Mouse (Mus musculus): ENCODE results near the gene Gcnt1. TPM values are rescaled to one million over a fixed set of nuclear protein-coding genes. Genes with fewer than 3 reads are reported as not detected.

Gcnt1 gene
- polyA plus RNA-seq, 1 experiment from 2014 or later = 21.0 TPM

GRCm38 (mm10) chr19:17327881-17328404, 44.7 kb downstream of the Gcnt1 start:
- Histone ChIP-seq H3K27ac (ENCODE audit: low read depth, low read length) (no peak overlapping the region), H3K4me3 (ENCODE audit: low read length) (no peak overlapping the region), H3K4me1 (ENCODE audit: control insufficient read depth, insufficient read depth, low read length) (no peaks in the 10 kb centered on the region), H3K36me3 (ENCODE audit: control insufficient read depth, insufficient read depth, low read length) (no peaks in the 10 kb centered on the region; the same call in 1 of the 2 replicates), H3K4me2 (replicated peaks; ENCODE audit: low read depth, low read length) (no peak overlapping the region), H3K9me3 (ENCODE audit: control insufficient read depth, low read length) (no peaks in the 10 kb centered on the region), H3K27me3 (ENCODE audit: control insufficient read depth, insufficient read depth, low read length) (no peaks in the 10 kb centered on the region), H3K9ac (ENCODE audit: low read depth, low read length) (no peak overlapping the region)
- 90% methylated on average over 6 of the region's 6 CpGs for WGBS
- no peak for ATAC-seq (ENCODE audit: low FRiP score, low TSS enrichment)

- no peaks in the 10 kb centered on the region for H3K4me1 ChIP-seq (ENCODE audit: control insufficient read depth, insufficient read depth, low read length)
- no peak overlapping the region for H3K4me3 ChIP-seq (ENCODE audit: low read length)
- H3K36me3 ChIP-seq (ENCODE audit: control insufficient read depth, insufficient read depth, low read length) = no peaks in the 10 kb centered on the region
- WGBS = 81% methylated on average over 5 of the region's 5 CpGs
- no peaks in the 10 kb centered on the region for H3K9me3 ChIP-seq (ENCODE audit: control insufficient read depth, low read length)
- no peak overlapping the region for H3K27ac ChIP-seq (ENCODE audit: low read depth, low read length)
- H3K27me3 ChIP-seq (ENCODE audit: control insufficient read depth, insufficient read depth, low read length) = no peaks in the 10 kb centered on the region
- H3K9ac ChIP-seq (ENCODE audit: low read depth, low read length) = no peak overlapping the region
- no peak overlapping the region for H3K4me2 ChIP-seq (replicated peaks; ENCODE audit: low read depth, low read length)
- ATAC-seq (ENCODE audit: low FRiP score, low TSS enrichment) = no peak
Measured at GRCm38 (mm10) chr19:17323689-17324241, 48.9 kb downstream of the Gcnt1 start.

- Histone ChIP-seq H3K4me1 (ENCODE audit: control insufficient read depth, insufficient read depth, low read length) (no peaks in the 10 kb centered on the region), H3K4me2 (replicated peaks; ENCODE audit: low read depth, low read length) (no peak overlapping the region), H3K9ac (ENCODE audit: low read depth, low read length) (no peak overlapping the region), H3K27ac (ENCODE audit: low read depth, low read length) (no peak overlapping the region), H3K4me3 (ENCODE audit: low read length) (no peak overlapping the region), H3K36me3 (ENCODE audit: control insufficient read depth, insufficient read depth, low read length) (no peaks in the 10 kb centered on the region), H3K9me3 (ENCODE audit: control insufficient read depth, low read length) (no peaks in the 10 kb centered on the region), H3K27me3 (ENCODE audit: control insufficient read depth, insufficient read depth, low read length) (no peaks in the 10 kb centered on the region)
- ATAC-seq (ENCODE audit: low FRiP score, low TSS enrichment) = no peak
- 92% methylated on average over 11 of the region's 11 CpGs for WGBS
Measured at GRCm38 (mm10) chr19:17323006-17323688, 49.5 kb downstream of the Gcnt1 start.

- Histone ChIP-seq H3K4me3 (ENCODE audit: low read length) (no peak overlapping the region), H3K4me2 (replicated peaks; ENCODE audit: low read depth, low read length) (no peak overlapping the region), H3K27me3 (ENCODE audit: control insufficient read depth, insufficient read depth, low read length) (no peaks in the 10 kb centered on the region), H3K4me1 (ENCODE audit: control insufficient read depth, insufficient read depth, low read length) (no peaks in the 10 kb centered on the region), H3K9me3 (ENCODE audit: control insufficient read depth, low read length) (no peaks in the 10 kb centered on the region), H3K9ac (ENCODE audit: low read depth, low read length) (no peak overlapping the region), H3K36me3 (ENCODE audit: control insufficient read depth, insufficient read depth, low read length) (no peaks in the 10 kb centered on the region), H3K27ac (ENCODE audit: low read depth, low read length) (no peak overlapping the region)
- WGBS = 91% methylated on average over 4 of the region's 4 CpGs
- ATAC-seq (ENCODE audit: low FRiP score, low TSS enrichment) = no peak
Measured at GRCm38 (mm10) chr19:17319770-17320169, 52.9 kb downstream of the Gcnt1 start.

GRCm38 (mm10) chr19:17318733-17319132, 53.9 kb downstream of the Gcnt1 start:
- Histone ChIP-seq H3K4me2 (replicated peaks; ENCODE audit: low read depth, low read length) (no peak overlapping the region), H3K36me3 (ENCODE audit: control insufficient read depth, insufficient read depth, low read length) (no peaks in the 10 kb centered on the region), H3K27me3 (ENCODE audit: control insufficient read depth, insufficient read depth, low read length) (no peaks in the 10 kb centered on the region), H3K9ac (ENCODE audit: low read depth, low read length) (no peak overlapping the region), H3K9me3 (ENCODE audit: control insufficient read depth, low read length) (no peaks in the 10 kb centered on the region), H3K4me1 (ENCODE audit: control insufficient read depth, insufficient read depth, low read length) (no peaks in the 10 kb centered on the region), H3K4me3 (ENCODE audit: low read length) (no peak overlapping the region), H3K27ac (ENCODE audit: low read depth, low read length) (no peak overlapping the region)
- WGBS = 7% methylated on average over 3 of the region's 3 CpGs
- no peak for ATAC-seq (ENCODE audit: low FRiP score, low TSS enrichment)

GRCm38 (mm10) chr19:17316311-17317003, 56.2 kb downstream of the Gcnt1 start:
- ATAC-seq (ENCODE audit: low FRiP score, low TSS enrichment) = no peak
- Histone ChIP-seq H3K27ac (ENCODE audit: low read depth, low read length) (no peak overlapping the region), H3K9me3 (ENCODE audit: control insufficient read depth, low read length) (no peaks in the 10 kb centered on the region), H3K4me2 (replicated peaks; ENCODE audit: low read depth, low read length) (no peak overlapping the region), H3K36me3 (ENCODE audit: control insufficient read depth, insufficient read depth, low read length) (no peaks in the 10 kb centered on the region), H3K27me3 (ENCODE audit: control insufficient read depth, insufficient read depth, low read length) (no peaks in the 10 kb centered on the region), H3K9ac (ENCODE audit: low read depth, low read length) (no peak overlapping the region), H3K4me1 (ENCODE audit: control insufficient read depth, insufficient read depth, low read length) (no peaks in the 10 kb centered on the region), H3K4me3 (ENCODE audit: low read length) (no peak overlapping the region)
- 86% methylated on average over 2 of the region's 2 CpGs for WGBS

GRCm38 (mm10) chr19:17314451-17314850, 58.2 kb downstream of the Gcnt1 start:
- Histone ChIP-seq H3K4me1 (ENCODE audit: control insufficient read depth, insufficient read depth, low read length) (no peaks in the 10 kb centered on the region), H3K27ac (ENCODE audit: low read depth, low read length) (no peak overlapping the region), H3K36me3 (ENCODE audit: control insufficient read depth, insufficient read depth, low read length) (no peaks in the 10 kb centered on the region), H3K4me3 (ENCODE audit: low read length) (no peak overlapping the region), H3K27me3 (ENCODE audit: control insufficient read depth, insufficient read depth, low read length) (no peaks in the 10 kb centered on the region), H3K9ac (ENCODE audit: low read depth, low read length) (no peak overlapping the region), H3K4me2 (replicated peaks; ENCODE audit: low read depth, low read length) (no peak overlapping the region), H3K9me3 (ENCODE audit: control insufficient read depth, low read length) (no peaks in the 10 kb centered on the region)
- no peak for ATAC-seq (ENCODE audit: low FRiP score, low TSS enrichment)
- 84% methylated on average over 2 of the region's 2 CpGs for WGBS

GRCm38 (mm10) chr19:17313766-17314165, 58.9 kb downstream of the Gcnt1 start:
- Histone ChIP-seq H3K4me3 (ENCODE audit: low read length) (no peak overlapping the region), H3K36me3 (ENCODE audit: control insufficient read depth, insufficient read depth, low read length) (no peaks in the 10 kb centered on the region), H3K27ac (ENCODE audit: low read depth, low read length) (no peak overlapping the region), H3K4me1 (ENCODE audit: control insufficient read depth, insufficient read depth, low read length) (no peaks in the 10 kb centered on the region), H3K9me3 (ENCODE audit: control insufficient read depth, low read length) (no peaks in the 10 kb centered on the region), H3K4me2 (replicated peaks; ENCODE audit: low read depth, low read length) (no peak overlapping the region), H3K27me3 (ENCODE audit: control insufficient read depth, insufficient read depth, low read length) (no peaks in the 10 kb centered on the region), H3K9ac (ENCODE audit: low read depth, low read length) (no peak overlapping the region)
- WGBS = 88% methylated on average over 1 of the region's 1 CpGs
- no peak for ATAC-seq (ENCODE audit: low FRiP score, low TSS enrichment)

GRCm38 (mm10) chr19:17312671-17313180, 59.9 kb downstream of the Gcnt1 start:
- Histone ChIP-seq H3K4me3 (ENCODE audit: low read length) (no peak overlapping the region), H3K4me1 (ENCODE audit: control insufficient read depth, insufficient read depth, low read length) (no peaks in the 10 kb centered on the region), H3K4me2 (replicated peaks; ENCODE audit: low read depth, low read length) (no peak overlapping the region), H3K27me3 (ENCODE audit: control insufficient read depth, insufficient read depth, low read length) (no peaks in the 10 kb centered on the region), H3K36me3 (ENCODE audit: control insufficient read depth, insufficient read depth, low read length) (no peaks in the 10 kb centered on the region), H3K9me3 (ENCODE audit: control insufficient read depth, low read length) (no peaks in the 10 kb centered on the region), H3K9ac (ENCODE audit: low read depth, low read length) (no peak overlapping the region), H3K27ac (ENCODE audit: low read depth, low read length) (no peak overlapping the region)
- WGBS = 86% methylated on average over 5 of the region's 5 CpGs
- no peak for ATAC-seq (ENCODE audit: low FRiP score, low TSS enrichment)
